Mouse (Mus musculus): ENCODE measurements around the gene Rnf166. TPM values are rescaled to one million over a fixed set of nuclear protein-coding genes. Genes with fewer than 3 reads are reported as not detected.
A peak's percentile ranks its signal among the peaks of the same experiment; 100 is the strongest.

The Rnf166 gene
- total RNA-seq, 2 experiments from 2014 or later = 24.3 to 27.4 TPM

GRCm38 (mm10) chr8:122437708-122438331, 38.0 kb downstream of the Rnf166 start:
- DNase-seq = no peak

DNA sequence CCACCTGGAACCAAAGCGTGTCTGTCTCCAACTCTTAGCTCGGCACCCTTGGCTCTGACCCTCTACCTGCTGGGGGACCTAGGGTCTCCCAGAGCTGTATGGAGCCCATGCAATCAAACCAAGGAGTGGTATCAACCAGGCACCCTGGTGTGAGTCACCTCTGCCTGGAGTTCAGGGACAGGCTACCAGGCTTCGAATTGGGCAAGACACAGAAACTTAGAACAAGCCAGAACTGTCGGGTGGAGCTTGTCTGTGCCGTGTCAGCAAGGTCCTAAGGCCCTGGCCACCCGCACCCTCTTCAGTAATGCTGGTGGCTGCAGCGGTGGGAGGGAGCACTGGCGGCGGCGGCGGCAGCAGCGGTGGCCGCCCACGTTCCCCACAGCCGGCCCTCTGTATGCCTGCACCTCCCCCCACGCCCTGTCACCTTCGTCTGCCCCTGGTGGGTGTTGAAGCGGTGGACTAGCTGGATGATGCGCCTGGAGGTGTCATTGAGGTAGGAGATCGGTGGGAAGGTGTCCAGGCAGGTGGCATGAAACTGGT, 39.2 kb downstream of the Rnf166 start:
- DNase-seq = no peak

- no peak for DNase-seq
Measured at GRCm38 (mm10) chr8:122436146-122436545, 39.7 kb downstream of the Rnf166 start.

- no peak for DNase-seq
Measured at GRCm38 (mm10) chr8:122435375-122435774, 40.5 kb downstream of the Rnf166 start.

DNA sequence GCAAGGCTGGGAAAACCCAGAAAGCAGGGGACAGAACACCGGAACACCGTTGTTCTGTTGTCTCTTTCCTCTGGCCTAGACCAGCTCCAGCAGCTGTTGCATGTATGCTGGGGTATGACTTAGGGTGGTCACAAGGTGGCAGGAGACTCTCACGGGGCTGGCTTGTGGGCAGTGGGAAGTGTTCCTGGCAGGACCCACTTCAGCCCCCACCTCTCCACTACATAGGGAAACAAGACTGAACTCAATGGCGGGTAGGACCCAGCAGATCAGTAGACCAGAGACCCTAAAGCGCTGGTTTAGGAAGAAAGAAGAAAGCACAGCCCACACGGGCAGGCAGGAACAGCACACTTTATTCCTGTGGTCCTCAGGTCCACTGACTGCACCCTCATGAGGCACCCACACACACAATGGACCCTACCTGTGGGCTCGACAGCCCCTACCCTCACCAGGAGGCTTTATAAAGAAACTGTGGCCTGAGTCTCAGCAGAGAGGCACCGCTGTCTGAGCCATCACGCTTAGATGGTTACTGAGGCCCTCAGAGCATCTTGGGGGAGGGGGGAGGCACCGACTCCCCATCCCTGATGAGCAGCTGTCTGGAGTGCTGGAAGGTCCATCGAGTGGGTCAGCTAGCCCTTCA, 42.5 kb downstream of the Rnf166 start:
- DNase-seq = peak; percentile 21

GRCm38 (mm10) chr8:122432443-122433268, 43.2 kb downstream of the Rnf166 start, which contains the start of gene Cyba:
Gene Cyba, minus strand, starts transcription at chr8:122432930.
- peak; percentile 81 for DNase-seq

DNA sequence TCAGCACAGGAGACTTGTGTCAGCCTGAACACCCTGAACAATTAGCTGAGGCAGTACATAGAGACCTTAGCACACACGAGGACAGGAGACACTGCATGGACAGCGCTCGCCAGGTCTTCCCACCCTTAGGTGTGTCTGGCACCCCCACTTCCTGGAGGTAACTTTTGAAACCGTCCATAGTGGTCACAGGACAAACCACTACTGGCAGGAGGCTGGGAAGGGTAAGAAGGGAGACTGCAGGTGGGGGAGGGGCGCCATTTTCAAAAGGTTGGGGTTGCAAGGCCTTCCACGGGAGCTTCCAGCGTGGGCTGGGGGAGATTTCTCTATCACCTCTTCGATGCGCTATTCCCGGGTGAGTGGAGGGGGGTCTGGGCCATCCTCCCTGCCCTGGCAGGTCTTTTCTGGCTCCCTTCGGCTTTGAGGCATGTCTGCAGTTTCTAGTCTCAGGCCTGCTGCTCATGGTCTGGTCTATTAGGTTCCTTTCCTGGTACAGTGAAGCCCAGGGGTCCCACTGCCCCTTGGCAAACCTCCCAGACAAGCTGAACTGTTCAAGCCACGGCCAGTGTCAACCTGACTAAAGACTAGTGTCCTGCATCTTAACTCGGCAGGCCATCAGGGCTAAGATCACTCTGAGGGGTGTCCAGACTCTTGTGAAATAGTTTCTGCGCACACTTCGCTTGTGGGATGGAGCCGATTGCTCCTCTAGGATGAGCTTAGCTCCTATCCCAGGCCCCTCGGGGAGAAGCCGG, 44.0 kb downstream of the Rnf166 start:
- peak; percentile 35 for DNase-seq

DNA sequence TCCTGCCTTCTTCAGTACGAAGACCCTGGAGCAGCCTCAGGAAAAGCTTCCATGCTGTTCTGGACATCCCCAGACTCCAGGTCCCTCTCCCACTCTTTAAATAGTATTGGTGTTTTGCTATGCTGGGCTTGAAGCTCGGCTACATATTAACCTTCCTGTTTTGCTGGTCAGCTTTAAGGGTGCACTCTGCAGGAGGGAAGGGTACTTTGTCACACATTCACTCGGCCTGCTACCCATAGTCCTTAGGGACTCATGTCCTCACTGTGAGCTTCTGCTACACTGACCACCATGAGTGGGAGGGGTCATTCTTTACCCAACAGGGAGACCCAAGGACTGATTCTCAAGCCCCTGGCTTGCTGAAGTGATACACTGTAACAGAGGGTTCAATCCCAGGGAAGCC, 45.2 kb downstream of the Rnf166 start:
- no peak for DNase-seq

DNA sequence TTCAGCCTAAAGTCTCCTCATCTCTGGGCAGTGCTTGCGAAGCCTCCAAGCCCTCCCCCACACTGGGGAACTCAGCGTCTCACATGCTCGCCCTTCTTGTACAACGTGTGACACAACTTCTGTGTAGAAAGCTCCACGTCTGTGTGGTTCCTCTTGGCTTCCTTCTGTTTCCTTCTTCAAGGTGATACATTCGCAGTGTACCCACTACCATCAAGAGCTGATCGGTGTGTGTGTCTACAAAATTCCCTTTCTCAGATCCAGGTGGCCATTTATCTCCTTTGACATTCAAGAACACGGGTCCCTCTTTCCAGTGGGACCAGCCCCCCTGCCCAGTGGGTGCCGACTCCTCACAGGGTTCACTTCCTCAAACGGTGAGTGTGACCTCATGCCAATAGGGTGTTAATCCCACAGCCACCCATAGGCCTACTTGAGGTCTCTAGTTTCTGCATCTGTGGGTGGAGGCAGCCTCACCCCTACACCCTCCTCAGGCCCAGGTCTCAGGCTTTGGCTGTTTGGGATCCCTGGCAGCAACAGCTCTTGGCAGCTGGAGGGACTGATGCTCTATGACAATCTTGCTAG, 45.7 kb downstream of the Rnf166 start:
- no peak for DNase-seq

GRCm38 (mm10) chr8:122428163-122428562, 47.7 kb downstream of the Rnf166 start:
- DNase-seq = no peak

DNA sequence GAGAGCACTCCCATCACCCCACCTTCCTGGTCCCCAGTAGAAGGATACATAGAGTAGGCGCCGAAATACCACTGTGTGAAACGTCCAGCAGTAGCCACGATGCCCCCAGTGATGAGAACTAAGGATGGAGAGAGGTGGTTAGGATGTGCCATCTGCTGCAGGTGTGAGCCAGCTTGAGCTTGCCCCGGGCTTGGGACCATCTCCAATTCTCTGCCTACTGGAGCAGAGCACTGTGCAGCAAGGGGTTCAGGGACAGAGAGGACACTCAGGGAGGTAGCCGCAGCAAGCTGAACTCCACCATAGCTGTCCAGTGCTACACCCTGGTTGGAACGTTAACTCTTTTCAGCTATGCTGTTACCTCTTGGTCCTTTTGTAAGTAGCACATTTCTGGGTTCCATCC, 48.3 kb downstream of the Rnf166 start:
- no peak for DNase-seq

DNA sequence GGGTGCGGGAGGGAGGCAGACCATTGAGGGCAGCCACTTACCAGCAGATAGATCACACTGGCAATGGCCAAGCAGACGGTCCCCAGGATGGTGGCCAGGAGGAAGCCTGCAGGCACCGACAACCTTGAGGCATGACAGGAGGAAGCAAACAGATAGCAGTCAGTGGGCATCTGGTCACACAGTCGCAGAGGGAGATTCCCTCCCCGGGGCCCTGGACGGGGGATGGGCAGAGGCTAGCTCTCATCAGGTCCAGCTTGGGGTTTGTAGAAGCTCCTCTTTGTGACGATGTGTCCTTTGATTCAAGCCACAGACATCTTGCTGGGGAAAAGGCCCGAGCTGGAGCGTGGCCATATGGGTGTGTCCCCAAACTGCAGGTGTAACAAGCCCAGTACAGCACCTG, 49.7 kb downstream of the Rnf166 start:
- DNase-seq = no peak

- DNase-seq = peak; percentile 80
Measured at GRCm38 (mm10) chr8:122423659-122424058, 52.2 kb downstream of the Rnf166 start.

DNA sequence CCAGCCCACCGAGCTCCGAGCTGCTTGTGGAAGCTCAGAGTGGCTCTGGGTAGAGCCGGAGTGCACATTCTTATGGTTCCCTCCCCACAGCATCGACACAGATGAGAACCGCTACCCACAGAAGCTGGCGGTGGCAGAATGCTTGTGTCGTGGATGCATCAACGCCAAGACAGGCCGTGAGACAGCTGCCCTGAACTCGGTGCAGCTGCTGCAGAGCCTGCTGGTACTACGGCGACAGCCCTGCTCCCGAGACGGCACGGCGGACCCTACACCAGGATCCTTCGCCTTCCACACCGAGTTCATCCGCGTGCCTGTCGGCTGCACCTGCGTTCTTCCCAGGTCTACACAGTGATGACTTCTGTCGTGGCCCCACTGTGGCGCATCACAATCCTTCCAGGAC, 52.6 kb downstream of the Rnf166 start:
- DNase-seq = no peak

- no peak for DNase-seq
Measured at GRCm38 (mm10) chr8:122421376-122422070, 54.3 kb downstream of the Rnf166 start, which contains the start of gene Il17c. Gene Il17c, plus strand, starts transcription at chr8:122422020.

DNA sequence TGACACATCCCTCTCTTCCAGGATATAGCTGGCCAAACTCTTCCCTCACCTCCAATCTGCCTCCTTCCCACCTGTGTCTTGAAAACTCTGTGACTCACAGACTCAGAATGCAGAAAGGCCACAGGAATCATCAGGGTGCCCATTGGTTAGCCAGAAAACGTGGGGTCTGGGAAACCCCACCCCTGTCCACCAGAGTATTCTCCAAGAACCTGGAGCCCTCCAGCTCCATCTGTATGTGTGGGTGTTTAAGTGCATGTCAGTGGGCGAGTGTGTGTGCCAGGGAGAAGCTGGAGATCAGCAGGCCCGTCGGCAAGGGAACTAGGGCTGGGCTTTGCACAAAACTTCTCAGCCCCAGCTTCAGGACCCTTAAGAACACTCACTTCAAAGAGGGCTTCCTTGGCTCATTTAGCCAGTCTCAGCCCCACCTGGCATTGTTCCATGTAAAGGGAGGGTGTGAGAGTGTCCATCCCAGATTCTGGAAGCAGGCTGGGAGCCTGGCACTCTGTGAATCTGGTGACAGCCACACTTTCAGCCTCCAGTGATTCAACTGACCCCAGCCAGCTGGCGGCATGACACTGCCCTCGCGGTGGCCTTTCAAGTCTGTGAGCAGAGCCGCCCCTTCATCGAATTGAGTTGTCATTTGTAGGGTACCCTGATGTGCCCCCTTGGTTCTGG, 55.8 kb downstream of the Rnf166 start:
- DNase-seq = peak; percentile 43

Measured in heart, postnatal 4 days (tissue).